Mouse (Mus musculus): ENCODE measurements around the gene Rnf144b. TPM values are rescaled to one million over a fixed set of nuclear protein-coding genes. Genes with fewer than 3 reads are reported as not detected.

Gene Rnf144b
- total RNA-seq, 2 experiments from 2014 or later: 0.46 to 0.89 TPM

DNA sequence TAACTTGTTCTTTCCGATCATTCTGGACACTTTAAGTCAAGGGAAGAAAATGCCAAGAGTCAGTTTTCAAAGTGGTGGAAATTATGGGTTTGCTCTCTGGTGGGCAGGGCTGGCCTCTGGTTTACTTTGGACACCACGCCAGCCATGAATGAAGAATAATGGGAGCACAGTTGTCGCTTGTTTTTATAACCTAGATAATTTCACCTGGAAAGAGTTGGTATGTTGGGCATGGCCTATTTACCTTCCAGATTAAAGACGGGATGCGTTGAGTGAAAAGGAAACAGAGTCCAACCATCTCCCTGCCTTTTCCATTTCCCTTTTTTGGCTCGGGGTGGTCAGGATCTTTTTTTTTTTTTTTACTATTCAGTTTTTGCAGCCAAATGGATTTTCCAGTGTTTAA lies 88.5 kb downstream of the Rnf144b start:
- no peak for ATAC-seq (replicated peaks; ENCODE audit: low FRiP score, low TSS enrichment, poor library complexity, severe bottlenecking)

DNA sequence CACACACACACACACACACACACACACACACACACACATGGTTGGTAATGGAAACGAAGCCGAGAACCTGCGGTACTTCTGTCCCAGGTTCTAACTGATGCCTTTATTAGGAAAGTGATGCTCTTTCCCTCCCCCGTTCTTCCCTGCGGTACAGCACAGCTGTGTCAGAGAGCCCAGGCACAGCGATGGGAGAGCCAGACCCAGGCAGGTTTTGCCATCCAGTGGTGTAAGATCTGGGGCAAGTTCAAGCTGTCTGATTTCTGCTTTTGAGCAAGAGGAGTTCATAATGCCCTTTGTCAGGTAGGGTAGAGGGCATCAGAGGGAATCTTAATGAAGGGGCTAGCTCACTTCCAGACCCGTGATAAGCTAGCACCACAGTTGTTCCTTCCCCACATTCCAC lies 89.1 kb downstream of the Rnf144b start:
- ATAC-seq (replicated peaks; ENCODE audit: low FRiP score, low TSS enrichment, poor library complexity, severe bottlenecking): no peak

DNA sequence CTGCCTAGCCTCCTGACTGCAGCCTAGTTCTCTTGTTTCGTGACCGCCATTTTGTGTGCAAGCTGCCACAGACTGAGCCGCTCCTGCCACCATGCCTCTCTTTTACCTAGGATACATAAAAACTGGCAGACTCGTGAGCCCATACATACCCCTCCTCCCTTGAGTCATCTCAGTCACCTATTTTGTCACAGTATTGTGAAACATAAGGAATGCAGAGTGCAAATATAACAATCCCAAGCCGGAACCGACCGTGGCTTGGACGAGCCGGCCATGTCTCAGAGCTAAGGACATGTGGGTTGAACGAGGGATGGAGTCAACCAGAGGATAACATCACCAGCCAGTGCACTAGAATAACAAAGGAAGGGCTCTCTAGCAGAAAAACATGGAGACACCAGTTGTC lies 91.4 kb downstream of the Rnf144b start:
- no peak for ATAC-seq (replicated peaks; ENCODE audit: low FRiP score, low TSS enrichment, poor library complexity, severe bottlenecking)

DNA sequence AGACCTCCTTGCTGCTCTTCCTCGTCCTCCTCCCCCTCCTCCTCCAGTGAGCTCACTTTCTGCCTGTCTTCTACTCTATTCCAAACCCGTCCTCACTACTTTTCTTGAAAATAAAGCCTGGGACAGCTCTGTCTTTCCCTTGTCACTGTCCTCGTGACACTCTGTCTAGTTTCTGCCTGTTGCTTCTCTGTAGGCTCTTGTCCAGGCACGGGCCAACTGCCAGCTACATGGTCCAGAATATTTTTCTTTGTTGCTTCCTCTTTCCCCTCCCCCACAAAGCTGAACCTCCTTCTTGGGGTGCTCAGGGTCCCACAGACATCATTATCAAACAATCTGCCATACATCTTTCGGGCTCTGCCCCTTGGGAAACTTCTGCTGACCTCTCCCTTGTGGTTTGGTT lies 92.4 kb downstream of the Rnf144b start:
- ATAC-seq (replicated peaks; ENCODE audit: low FRiP score, low TSS enrichment, poor library complexity, severe bottlenecking): no peak

DNA sequence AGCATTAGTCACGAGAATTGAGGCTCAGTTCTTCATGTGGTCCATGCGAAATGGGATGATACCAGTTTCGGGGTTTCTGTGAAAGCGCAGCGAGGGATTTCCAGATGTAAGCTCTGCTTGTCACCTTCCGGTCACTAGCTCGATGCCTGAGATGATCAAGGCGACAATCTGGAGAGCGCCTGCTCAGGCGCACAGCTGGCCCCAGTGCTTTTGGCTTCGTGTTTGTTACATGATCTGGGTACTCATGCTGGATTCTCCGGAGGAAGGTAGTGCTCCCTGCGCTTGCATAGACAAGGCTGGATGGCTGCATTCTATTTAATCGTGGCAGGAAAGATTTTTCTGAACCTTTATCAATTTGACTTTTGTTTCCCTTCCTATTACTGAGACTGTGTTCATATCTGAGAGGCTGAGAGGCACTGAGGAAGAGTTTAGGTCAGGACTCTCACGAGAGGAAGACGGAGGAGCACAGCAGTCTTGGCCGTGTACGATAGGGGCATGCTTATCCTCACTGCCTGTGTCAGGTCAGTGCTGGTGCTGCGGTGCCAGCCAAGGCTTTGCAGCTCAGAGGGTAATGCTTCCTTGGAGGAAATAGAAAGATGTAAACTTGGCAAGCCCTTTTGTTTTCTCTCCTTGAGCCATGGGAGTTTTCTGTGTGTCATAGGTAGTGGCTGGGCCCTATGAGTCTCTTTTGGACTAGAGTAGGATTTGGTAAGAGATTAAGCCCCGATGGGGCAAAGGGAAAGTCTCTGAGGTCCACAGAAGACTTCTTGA lies 93.5 kb downstream of the Rnf144b start:
- ATAC-seq (replicated peaks; ENCODE audit: low FRiP score, low TSS enrichment, poor library complexity, severe bottlenecking): no peak

DNA sequence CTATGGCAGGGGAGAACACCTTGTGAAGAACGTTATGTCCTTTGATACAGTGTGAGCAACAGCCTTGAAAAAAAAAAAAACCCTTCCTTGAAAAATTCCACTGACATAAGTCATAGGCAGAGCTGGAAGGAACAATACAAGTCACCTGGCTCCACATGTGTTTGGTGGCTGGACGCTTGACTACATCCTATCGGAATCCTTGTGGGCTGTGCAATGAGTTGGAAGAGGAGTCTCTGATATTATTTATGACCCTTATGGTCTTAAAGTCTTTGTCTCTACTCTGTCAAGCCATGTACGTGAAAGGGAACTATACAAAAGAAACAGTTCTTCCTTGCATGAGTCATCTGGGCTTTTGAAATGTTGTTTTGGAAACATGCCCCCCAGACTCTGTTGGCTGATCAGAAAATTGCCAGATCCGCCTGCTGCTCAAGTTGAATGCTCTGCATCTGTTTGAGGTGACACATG lies 94.7 kb downstream of the Rnf144b start:
- no peak for ATAC-seq (replicated peaks; ENCODE audit: low FRiP score, low TSS enrichment, poor library complexity, severe bottlenecking)

DNA sequence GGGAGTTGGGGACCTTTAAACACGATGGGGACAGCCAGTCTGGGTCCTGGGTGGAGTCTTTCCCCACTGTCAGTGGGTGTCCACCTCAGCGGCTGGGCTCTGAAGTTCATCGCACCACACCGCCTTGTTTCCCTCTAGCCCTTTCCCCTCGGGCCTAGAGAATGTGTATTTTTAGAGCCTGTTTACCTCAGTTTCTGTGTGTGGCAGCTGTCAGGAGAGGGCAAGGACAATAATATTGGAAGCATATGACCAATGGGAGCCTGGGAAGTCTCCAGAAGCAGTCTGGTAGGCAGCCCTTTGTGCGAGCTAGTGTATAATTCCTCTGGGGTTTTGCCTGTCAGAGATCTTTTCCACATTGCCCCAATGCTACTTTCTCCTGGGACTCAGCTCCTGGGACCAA lies 95.9 kb downstream of the Rnf144b start:
- ATAC-seq (replicated peaks; ENCODE audit: low FRiP score, low TSS enrichment, poor library complexity, severe bottlenecking): no peak

DNA sequence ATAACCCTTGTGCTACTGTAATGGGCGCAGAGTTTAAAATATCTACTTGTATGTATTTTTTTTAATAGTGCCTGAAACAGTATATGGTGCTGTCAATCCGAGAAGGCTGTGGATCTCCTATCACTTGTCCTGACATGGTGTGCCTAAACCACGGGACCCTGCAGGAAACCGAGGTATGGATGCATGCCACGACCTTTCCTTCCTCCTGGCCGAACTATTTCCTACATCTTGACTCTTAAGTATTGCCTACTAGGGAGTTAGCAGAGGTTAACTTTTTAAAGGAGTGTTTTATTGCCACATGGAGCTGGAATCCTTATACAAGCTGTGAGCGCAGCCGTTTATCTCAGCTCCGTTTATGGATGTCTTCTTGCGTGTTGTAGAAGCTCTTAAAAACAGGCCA lies 98.0 kb downstream of the Rnf144b start:
- no peak for ATAC-seq (replicated peaks; ENCODE audit: low FRiP score, low TSS enrichment, poor library complexity, severe bottlenecking)

DNA sequence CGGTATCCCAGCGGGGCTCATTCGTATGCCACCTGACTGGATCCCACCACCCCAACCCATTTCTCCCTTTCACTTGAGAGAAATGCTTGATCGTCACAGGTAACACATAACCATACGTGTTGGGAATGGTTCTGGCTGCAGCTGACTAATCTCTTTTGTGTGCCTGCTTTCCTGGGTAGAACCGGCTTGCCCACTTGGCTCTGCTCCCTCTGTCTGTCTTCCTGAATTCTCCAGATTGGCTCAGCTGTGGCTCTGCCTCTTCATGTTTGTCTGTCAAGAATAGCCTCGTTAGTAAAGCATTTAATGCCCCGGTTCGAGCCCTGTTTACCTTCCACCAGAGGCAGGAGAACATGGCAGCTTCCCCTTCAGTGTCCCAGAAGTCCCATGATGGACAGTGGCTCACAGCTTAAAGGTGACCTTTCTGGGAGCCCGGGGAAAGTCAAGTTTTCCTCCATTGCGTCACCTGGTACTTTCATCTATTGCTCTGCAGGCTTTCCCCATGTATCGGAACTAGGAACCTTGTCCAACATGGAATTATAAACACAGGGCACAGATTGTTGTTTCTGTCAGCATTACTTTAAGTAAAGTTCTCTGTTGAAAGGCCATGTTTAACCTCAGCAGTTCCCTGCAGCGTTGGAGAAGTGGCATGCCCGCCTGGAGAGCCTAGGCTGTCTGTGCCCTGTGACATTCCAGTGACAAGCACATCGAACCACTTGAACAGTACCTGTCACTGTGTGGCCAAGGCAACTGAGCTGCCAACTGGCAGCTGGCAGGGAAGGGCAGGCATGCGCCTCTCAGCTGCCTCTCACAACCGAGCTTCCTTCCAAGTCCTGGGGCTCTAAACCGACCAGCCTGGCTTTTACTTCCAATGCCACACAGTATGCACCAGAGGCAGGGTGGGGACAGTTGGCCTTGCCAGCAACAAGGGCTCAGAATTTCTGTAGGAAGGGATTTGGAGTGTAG lies 101.4 kb downstream of the Rnf144b start:
- ATAC-seq (replicated peaks; ENCODE audit: low FRiP score, low TSS enrichment, poor library complexity, severe bottlenecking): no peak

DNA sequence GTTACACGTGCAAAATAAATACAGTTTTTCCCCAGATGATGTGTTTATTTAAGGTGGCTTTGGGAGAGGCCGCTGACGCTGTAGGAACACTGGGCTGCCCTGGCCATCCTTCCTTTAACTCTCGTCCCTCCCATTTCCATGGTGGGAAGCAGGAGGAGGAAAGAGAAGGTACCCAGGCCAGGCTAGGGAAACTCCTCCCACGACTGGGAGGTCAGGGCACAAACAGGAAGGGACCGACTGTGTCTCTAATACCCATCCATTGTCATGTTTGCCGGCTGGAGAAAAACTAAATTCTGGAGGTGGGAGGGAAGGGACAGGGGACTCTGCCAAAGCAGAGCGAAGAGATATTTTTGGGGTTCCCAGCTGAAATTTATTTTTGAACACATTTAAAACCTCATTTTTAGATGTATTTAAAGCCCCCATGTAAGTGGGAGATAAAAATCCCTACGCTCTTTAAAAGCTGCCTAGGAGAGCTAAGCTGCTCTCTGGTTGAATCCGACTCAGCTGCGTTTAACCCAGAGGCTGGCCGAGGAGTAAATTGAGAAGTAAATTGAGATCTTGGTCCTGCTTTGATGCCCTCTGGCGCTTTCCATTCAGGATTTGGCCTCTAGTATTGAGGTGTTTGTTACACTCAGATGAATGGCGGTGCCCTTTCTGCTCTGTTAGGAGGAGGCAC lies 102.3 kb downstream of the Rnf144b start:
- no peak for ATAC-seq (replicated peaks; ENCODE audit: low FRiP score, low TSS enrichment, poor library complexity, severe bottlenecking)

DNA sequence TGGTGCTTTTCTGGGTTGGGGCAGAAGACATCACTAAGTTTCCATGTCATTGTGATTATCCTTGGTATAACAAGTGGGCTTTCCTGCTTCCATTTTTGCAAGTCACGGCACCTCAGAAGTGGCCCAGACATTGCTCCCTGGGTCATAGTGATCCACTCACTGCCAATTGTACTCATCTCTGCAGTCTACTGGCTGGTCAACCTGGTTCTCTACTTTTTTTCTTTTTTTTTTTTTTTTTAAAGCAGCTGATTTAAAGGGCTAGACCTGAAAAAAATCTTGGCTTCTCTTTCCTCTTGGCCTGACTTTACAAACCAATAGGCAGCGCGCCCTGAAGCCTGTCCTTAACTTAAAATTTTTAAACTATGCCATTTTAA lies 102.9 kb downstream of the Rnf144b start:
- no peak for ATAC-seq (replicated peaks; ENCODE audit: low FRiP score, low TSS enrichment, poor library complexity, severe bottlenecking)

DNA sequence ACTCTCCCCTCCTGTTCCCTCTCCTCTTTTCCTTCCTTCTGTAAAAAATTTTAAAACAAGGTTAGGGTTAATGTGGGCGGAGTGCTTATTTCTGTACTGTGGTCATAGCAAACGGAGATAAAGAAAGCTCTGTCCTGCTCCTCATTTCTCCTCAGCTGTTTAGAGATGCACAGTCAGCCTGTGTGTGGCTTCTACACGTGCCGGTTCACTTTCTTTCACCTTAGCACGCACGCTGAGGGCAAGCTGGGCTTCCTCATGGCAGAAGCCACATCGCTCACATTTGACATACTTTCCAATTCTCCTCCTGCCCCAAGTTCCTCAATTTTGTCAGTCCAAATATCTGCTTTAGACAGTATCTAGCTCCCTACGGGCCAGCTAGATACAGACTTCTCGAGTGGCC lies 103.3 kb downstream of the Rnf144b start:
- ATAC-seq (replicated peaks; ENCODE audit: low FRiP score, low TSS enrichment, poor library complexity, severe bottlenecking): no peak

DNA sequence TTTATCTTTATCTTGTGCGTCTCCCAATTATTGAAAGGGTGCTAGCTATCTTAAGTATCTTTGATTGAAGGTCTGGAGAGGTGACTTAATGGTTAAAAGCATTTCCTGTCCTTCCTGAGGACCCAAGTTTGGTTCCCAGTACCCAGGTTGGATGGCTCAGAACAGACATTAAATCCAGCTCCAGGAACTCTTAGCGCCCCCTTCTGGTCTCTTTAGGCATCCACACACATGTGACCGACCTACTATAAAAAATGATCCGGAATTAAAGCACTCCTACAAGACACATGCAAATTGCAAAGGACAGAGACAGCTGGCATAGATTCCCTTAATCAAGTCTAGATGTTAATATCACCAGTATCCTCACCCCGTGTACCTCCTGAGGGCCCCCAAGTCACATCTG lies 104.1 kb downstream of the Rnf144b start:
- ATAC-seq (replicated peaks; ENCODE audit: low FRiP score, low TSS enrichment, poor library complexity, severe bottlenecking): no peak

DNA sequence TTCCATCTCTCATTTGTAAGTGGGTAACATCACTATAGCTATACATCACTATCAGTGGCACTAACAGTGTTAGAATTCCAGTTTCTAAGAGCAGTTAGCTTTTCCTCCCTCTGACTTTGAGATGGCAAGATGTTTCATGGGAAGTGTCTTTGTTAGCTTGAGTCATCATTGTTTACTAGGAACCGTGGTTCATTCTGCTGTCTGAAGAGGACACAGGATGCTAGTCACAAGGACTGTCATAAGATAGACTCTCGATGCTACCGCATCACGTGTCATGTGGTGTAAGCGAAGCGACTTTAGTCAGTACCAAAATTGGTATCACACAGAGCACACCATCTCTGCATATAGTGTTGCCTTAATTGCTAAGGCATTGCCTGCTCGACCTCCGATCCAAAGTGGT lies 105.7 kb downstream of the Rnf144b start:
- no peak for ATAC-seq (replicated peaks; ENCODE audit: low FRiP score, low TSS enrichment, poor library complexity, severe bottlenecking)

DNA sequence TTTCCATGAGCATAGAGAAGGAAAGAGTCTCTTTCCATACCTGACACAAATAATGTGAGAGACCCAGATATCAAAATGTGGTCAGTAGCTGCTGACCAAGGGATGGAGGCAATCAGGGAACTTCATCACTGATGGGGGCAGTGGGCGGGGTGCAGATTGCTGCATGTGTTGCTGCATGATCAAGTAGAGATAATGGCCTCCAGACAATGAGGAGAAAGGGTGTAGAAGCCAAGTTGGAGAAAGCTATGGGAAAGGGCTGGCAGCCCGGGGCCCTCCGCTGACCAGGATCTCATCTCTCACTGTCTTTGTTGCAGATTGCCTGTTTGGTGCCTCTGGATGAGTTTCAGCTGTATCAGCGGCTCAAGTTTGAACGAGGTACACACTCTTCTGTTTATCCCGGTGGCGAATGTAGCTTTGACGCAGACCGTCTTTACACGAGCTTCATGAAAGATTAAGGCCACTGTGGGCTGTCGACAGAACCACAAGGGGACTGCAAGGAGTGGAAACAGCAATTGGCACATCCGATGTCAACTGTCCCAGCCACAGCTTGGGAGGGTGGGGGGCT lies 106.3 kb downstream of the Rnf144b start:
- no peak for ATAC-seq (replicated peaks; ENCODE audit: low FRiP score, low TSS enrichment, poor library complexity, severe bottlenecking)

DNA sequence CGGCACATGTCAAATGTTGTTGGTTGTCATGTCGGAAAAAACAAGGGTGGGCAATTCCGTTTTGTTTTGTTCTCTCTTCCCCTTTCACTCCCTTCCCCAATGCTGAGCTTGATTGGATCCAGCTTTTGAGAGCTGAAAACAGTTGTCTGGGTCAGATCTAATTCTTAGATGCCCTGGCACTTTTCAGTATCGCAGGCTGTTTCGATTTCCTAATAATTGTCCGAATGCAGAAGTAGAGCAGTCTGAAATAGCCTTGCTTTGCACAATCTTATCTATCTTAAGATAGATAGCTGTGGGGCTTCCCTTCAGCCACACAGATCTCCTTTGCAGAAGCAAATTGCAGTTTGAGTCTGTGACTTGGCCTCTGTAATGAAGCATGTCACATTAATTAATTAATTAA lies 109.7 kb downstream of the Rnf144b start:
- no peak for ATAC-seq (replicated peaks; ENCODE audit: low FRiP score, low TSS enrichment, poor library complexity, severe bottlenecking)

DNA sequence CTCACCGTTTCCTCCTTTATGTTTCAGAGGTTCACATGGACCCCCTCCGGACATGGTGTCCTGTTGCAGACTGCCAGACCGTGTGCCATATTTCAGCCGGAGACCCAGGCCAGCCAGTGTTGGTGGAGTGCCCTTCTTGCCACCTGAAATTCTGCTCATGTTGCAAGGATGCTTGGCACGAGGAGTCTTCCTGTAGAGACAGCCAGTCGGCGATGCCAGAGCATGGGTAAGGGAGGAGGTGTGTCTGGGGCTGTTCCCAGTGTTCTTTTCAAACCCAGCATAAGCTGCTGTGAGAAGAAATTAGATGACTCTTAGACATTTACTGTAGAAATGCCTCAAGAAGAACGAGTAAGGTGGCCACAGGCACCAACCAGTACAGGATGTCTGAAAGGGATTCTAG lies 114.9 kb downstream of the Rnf144b start:
- ATAC-seq (replicated peaks; ENCODE audit: low FRiP score, low TSS enrichment, poor library complexity, severe bottlenecking): no peak

DNA sequence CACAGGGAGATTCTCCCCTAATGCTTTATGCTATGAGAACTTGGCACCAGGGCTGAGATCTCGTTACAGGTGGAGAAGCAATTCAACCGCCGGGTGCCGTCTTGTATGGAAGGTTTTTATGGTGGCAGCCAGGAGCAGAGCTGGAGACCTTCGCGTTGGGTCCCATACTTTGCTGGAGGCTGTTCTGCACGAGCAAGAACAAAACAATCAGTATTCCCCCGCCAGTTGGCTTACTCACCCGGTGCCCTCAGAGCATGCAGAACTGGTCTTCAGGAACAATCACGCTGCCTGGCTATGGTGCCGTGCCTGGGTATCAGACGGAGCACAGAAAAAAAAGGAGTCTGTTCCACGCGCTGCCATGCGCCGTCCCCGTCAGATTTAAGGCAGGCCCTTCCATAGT lies 115.7 kb downstream of the Rnf144b start:
- ATAC-seq (replicated peaks; ENCODE audit: low FRiP score, low TSS enrichment, poor library complexity, severe bottlenecking): no peak

DNA sequence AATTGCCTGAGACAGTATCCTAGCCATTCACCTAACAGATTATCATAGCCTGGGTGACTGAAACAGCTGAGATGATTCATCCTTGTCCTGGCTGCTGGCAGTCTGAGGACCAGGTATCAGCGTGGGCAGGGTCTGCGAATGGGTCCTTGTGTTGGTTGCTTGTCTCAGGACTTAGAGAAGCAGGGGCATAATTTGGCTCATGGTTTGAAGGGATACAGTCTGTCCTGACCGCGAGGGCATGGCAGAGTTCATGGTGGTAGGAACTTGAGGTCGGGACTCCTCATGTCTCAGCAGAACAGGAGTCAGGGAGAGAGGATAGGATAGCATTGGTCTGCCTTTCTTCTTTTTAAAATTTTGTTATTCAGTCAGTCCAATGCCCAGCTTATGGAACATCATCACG lies 121.1 kb downstream of the Rnf144b start:
- ATAC-seq (replicated peaks; ENCODE audit: low FRiP score, low TSS enrichment, poor library complexity, severe bottlenecking): no peak

DNA sequence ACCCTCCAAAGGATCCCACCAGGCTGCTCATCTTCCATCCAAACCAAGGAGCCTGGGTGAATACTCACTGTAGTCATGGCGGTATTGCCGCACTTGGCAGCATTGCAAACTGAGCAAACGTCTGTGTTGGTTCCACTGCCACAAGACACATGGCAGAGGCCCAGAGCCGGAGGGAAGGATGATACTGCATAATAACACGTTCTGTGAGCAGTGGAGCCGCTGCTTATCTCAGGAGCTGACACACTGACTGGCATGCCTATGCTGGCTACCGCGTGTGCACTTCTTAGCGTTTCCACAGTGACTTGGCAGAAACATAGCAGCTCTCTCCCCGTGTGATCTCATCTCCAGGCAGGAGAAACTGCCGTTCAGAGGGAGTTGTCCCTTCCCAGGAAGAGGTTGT lies 122.3 kb downstream of the Rnf144b start:
- ATAC-seq (replicated peaks; ENCODE audit: low FRiP score, low TSS enrichment, poor library complexity, severe bottlenecking): peak; percentile 93

Measured in megakaryocyte-erythroid progenitor cell, adult 5-6 weeks (primary cell).